Mouse (Mus musculus) MEL (cell line): ENCODE measurements around the gene Trim50. TPM values are rescaled to one million over a fixed set of nuclear protein-coding genes. Genes with fewer than 3 reads are reported as not detected.

Experiments
- DNase-seq: peaks from one replicate; pipeline ENCODE4 v3.0.0; 2011; ENCODE audit warnings: low read depth, low spot score
- H3K27ac ChIP-seq: 2 replicates; pipeline ENCODE4 v1.5.1; 2012; ENCODE audit warnings: low read depth, mild to moderate bottlenecking, control low read depth, low read length, moderate library complexity; ENCODE audit not compliant: control insufficient read depth
- H3K27me3 ChIP-seq, 2 experiments: fragments of 150-350 bp in 1 of 2; sonication (generic) in 1 of 2; 2 replicates each; pipeline ENCODE4 v1.6.1; 2012; ENCODE audit warnings: low read length in 2 of 2, mild to moderate bottlenecking in 2 of 2, improper control_type of control experiment in 1 of 2, moderate library complexity in 1 of 2; ENCODE audit not compliant: insufficient read depth in 2 of 2, control insufficient read depth in 1 of 2
- H3K36me3 ChIP-seq, 2 experiments: 2 replicates each; pipeline ENCODE4 v1.6.1; 2012 to 2014; ENCODE audit warnings: low read length in 2 of 2, improper control_type of control experiment in 1 of 2, inconsistent platforms in 1 of 2, mild to moderate bottlenecking in 1 of 2; ENCODE audit not compliant: insufficient read depth in 2 of 2, control insufficient read depth in 1 of 2
- H3K4me1 ChIP-seq, 2 experiments: fragments of 150-350 bp in 1 of 2; sonication (generic) in 1 of 2; 2 replicates each; pipeline ENCODE4 v1.6.1; 2012; ENCODE audit warnings: low read length in 2 of 2, improper control_type of control experiment in 1 of 2, mild to moderate bottlenecking in 1 of 2; ENCODE audit not compliant: insufficient read depth in 2 of 2, control insufficient read depth in 1 of 2
- H3K4me3 ChIP-seq, 2 experiments: fragments of 150-350 bp in 1 of 2; sonication (generic) in 1 of 2; 2 replicates each; pipeline ENCODE4 v1.5.1; 2012; ENCODE audit warnings: low read depth in 2 of 2, low read length in 2 of 2, mild to moderate bottlenecking in 2 of 2, moderate library complexity in 2 of 2, control low read depth in 1 of 2, improper control_type of control experiment in 1 of 2; ENCODE audit not compliant: control insufficient read depth in 1 of 2, insufficient read depth in 1 of 2
- H3K79me2 ChIP-seq: 2 replicates; pipeline ENCODE4 v1.6.1; 2012; ENCODE audit warnings: mild to moderate bottlenecking, low read length, moderate library complexity; ENCODE audit not compliant: control insufficient read depth, poor library complexity, insufficient read depth
- H3K9ac ChIP-seq: 2 replicates; pipeline ENCODE4 v1.6.1; 2012; ENCODE audit warnings: low read depth, mild to moderate bottlenecking, control low read depth, low read length, moderate library complexity; ENCODE audit not compliant: control insufficient read depth, poor library complexity, severe bottlenecking
- H3K9me3 ChIP-seq: fragments of 150-350 bp; sonication (generic); replicated peaks from 2 replicates; pipeline ENCODE4 v1.6.1; 2012; ENCODE audit warnings: mild to moderate bottlenecking, low read length, improper control_type of control experiment, moderate library complexity; ENCODE audit not compliant: insufficient read depth
- BHLHE40 ChIP-seq: IDR thresholded peaks from 2 replicates; pipeline ENCODE4 v1.6.1; 2012; ENCODE audit warnings: low read depth, mild to moderate bottlenecking, inconsistent platforms, low read length, improper control_type of control experiment, borderline replicate concordance
- CHD2 ChIP-seq: IDR thresholded peaks from 2 replicates; pipeline ENCODE4 v1.6.1; 2011; ENCODE audit warnings: low read length, improper control_type of control experiment
- EP300 ChIP-seq, 2 experiments: IDR thresholded peaks; 2 replicates each; pipeline ENCODE4 v1.6.1; 2011; ENCODE audit warnings: improper control_type of control experiment in 2 of 2, low read length in 2 of 2, low read depth in 1 of 2, mild to moderate bottlenecking in 1 of 2
- GATA1 ChIP-seq: IDR thresholded peaks from 2 replicates; pipeline ENCODE4 v1.6.1; 2011; ENCODE audit warnings: low read depth, low read length, improper control_type of control experiment
- HCFC1 ChIP-seq: IDR thresholded peaks from 2 replicates; pipeline ENCODE4 v1.6.1; 2012; ENCODE audit warnings: low read depth, mild to moderate bottlenecking, inconsistent platforms, low read length, improper control_type of control experiment, moderate library complexity
- JUND ChIP-seq: IDR thresholded peaks from 2 replicates; pipeline ENCODE4 v1.6.1; 2011; ENCODE audit warnings: low read depth, mild to moderate bottlenecking, improper control_type of control experiment, low read length
- KAT2A ChIP-seq: conservative IDR thresholded peaks from 2 replicates; pipeline ENCODE4 v1.6.1; 2012; ENCODE audit warnings: low read depth, low read length, improper control_type of control experiment, inconsistent platforms
- MAFK ChIP-seq: IDR thresholded peaks from 2 replicates; pipeline ENCODE4 v1.6.1; 2011; ENCODE audit warnings: low read depth, mild to moderate bottlenecking, low read length, improper control_type of control experiment, borderline replicate concordance
- MAZ ChIP-seq: IDR thresholded peaks from 2 replicates; pipeline ENCODE4 v1.6.1; 2012; ENCODE audit warnings: low read depth, mild to moderate bottlenecking, inconsistent platforms, low read length, improper control_type of control experiment
- MEF2A ChIP-seq: IDR thresholded peaks from 2 replicates; pipeline ENCODE4 v1.6.1; 2014; ENCODE audit warnings: low read depth, mild to moderate bottlenecking, inconsistent platforms, low read length, improper control_type of control experiment; ENCODE audit not compliant: poor library complexity, insufficient replicate concordance, severe bottlenecking; ENCODE audit errors: extremely low read depth
- MXI1 ChIP-seq: IDR thresholded peaks from 2 replicates; pipeline ENCODE4 v1.6.1; 2011; ENCODE audit warnings: mild to moderate bottlenecking, low read depth, low read length, improper control_type of control experiment
- MYB ChIP-seq: IDR thresholded peaks from 2 replicates; pipeline ENCODE4 v1.6.1; 2011; ENCODE audit warnings: mild to moderate bottlenecking, low read depth, low read length, improper control_type of control experiment
- MYC ChIP-seq: IDR thresholded peaks from 2 replicates; pipeline ENCODE4 v1.6.1; 2011; ENCODE audit warnings: low read depth, mild to moderate bottlenecking, low read length, improper control_type of control experiment, moderate library complexity
- NELFE ChIP-seq: IDR thresholded peaks from 2 replicates; pipeline ENCODE4 v1.6.1; 2011; ENCODE audit warnings: low read depth, low read length, improper control_type of control experiment
- POLR2A ChIP-seq, 2 experiments: IDR thresholded peaks; 2 replicates each; pipeline ENCODE4 v1.6.1; 2011 to 2012; ENCODE audit warnings: low read length in 2 of 2, mild to moderate bottlenecking in 2 of 2, control low read depth in 1 of 2, improper control_type of control experiment in 1 of 2, low read depth in 1 of 2, moderate library complexity in 1 of 2; ENCODE audit not compliant: control insufficient read depth in 1 of 2, insufficient read depth in 1 of 2, poor library complexity in 1 of 2
- POLR2AphosphoS2 ChIP-seq: IDR thresholded peaks from 2 replicates; pipeline ENCODE4 v1.6.1; 2011; ENCODE audit warnings: low read length, improper control_type of control experiment
- POLR2AphosphoS5 ChIP-seq: IDR thresholded peaks from 2 replicates; pipeline ENCODE4 v1.6.1; 2012; ENCODE audit warnings: low read depth, borderline replicate concordance, mild to moderate bottlenecking, inconsistent platforms, low read length, moderate library complexity, mixed read lengths
- RCOR1 ChIP-seq: IDR thresholded peaks from 2 replicates; pipeline ENCODE4 v1.6.1; 2012; ENCODE audit warnings: low read depth, mild to moderate bottlenecking, inconsistent platforms, low read length, improper control_type of control experiment
- TCF12 ChIP-seq: IDR thresholded peaks from 2 replicates; pipeline ENCODE4 v1.6.1; 2014; ENCODE audit warnings: low read depth, mild to moderate bottlenecking, inconsistent platforms, low read length, improper control_type of control experiment, moderate library complexity
- UBTF ChIP-seq: IDR thresholded peaks from 2 replicates; pipeline ENCODE4 v1.6.1; 2012; ENCODE audit warnings: low read depth, mild to moderate bottlenecking, inconsistent platforms, low read length, improper control_type of control experiment, moderate library complexity, borderline replicate concordance; ENCODE audit not compliant: insufficient read depth
- USF1 ChIP-seq: IDR thresholded peaks from 2 replicates; pipeline ENCODE4 v1.6.1; 2014; ENCODE audit warnings: low read depth, mild to moderate bottlenecking, inconsistent platforms, low read length, improper control_type of control experiment, moderate library complexity
- USF2 ChIP-seq, 2 experiments: IDR thresholded peaks; 2 replicates each; pipeline ENCODE4 v1.6.1; 2011 to 2012; ENCODE audit warnings: improper control_type of control experiment in 2 of 2, low read length in 2 of 2, borderline replicate concordance in 1 of 2, inconsistent platforms in 1 of 2, low read depth in 1 of 2, mild to moderate bottlenecking in 1 of 2; ENCODE audit not compliant: insufficient read depth in 1 of 2
- ZKSCAN1 ChIP-seq: IDR thresholded peaks from 2 replicates; pipeline ENCODE4 v1.6.1; 2012; ENCODE audit warnings: low read depth, mild to moderate bottlenecking, inconsistent platforms, low read length, improper control_type of control experiment, moderate library complexity
- ZNF384 ChIP-seq: IDR thresholded peaks from 2 replicates; pipeline ENCODE4 v1.6.1; 2012; ENCODE audit warnings: low read depth, mild to moderate bottlenecking, inconsistent platforms, low read length, improper control_type of control experiment
- polyA plus RNA-seq, 2 experiments: library from polyadenylated mRNA; stranded (reverse) in 1 of 2; unstranded in 1 of 2; fragments of >175 nt in 1 of 2; fragments of >200 nt in 1 of 2; gene quantifications; 2 replicates each; pipeline versions ENCODE4 v1.2.1 to v1.2.4; 2012; ENCODE audit warnings: low replicate concordance in 2 of 2, low read depth in 1 of 2; ENCODE audit not compliant: insufficient read length in 2 of 2, insufficient read depth in 1 of 2, missing spikeins in 1 of 2
- total RNA-seq: library from RNA; depleted of rRNA; stranded (reverse); fragments of 300-350 nt; gene quantifications from 2 replicates; pipeline ENCODE4 v1.2.3, GENCODE M21; 2012

Gene Trim50
- total and polyA plus RNA-seq, 3 experiments: not detected

DNA sequence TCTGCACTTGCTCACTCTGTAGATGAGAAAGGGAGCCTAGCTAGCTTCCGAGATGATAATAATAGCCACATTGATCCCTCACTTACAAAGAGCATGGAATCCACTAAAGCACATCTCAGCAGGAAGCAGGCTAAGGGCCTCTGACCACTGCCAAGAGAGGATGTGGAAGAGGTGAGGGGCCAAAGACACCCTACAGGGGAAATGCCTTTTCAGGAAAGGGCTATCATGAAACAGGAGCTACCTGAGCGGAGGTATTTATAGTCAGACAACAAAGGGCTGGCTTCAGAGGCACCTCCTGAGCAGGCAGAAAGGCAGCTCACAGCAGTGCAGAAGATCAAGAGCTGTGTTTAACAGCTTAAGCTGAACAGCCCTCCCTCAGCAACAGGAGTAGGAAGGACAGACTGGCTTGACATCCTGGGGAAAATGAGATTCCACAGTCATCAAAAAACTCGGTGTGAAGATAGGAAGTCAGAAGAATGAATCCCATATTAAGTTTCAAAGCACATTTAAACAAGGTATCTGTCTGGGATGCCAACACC lies 26.9 kb upstream of the Trim50 start:
- no peaks in the 10 kb centered on the region for H3K4me1 ChIP-seq
- no peak overlapping the region for H3K9ac ChIP-seq
- H3K36me3 ChIP-seq: no peaks in the 10 kb centered on the region
- H3K27me3 ChIP-seq: peaks cover 18 to 27% of the 10 kb centered on the region in 2 experiments
- TF ChIP-seq POLR2A (IDR thresholded peaks at IDR 0.05; ENCODE audit: control insufficient read depth in 1 of 2, insufficient read depth in 1 of 2, low read depth in 1 of 2, low read length in 2 of 2, poor library complexity in 1 of 2) (no peak), BHLHE40 (no peak), ZKSCAN1 (no peak), POLR2AphosphoS2 (no peak), EP300 (IDR thresholded peaks at IDR 0.05; ENCODE audit: low read depth in 1 of 2, low read length in 2 of 2) (no peak), RCOR1 (no peak), ZNF384 (no peak), GATA1 (no peak), JUND (no peak), UBTF (no peak), POLR2AphosphoS5 (no peak), TCF12 (no peak), HCFC1 (no peak), MAZ (no peak), USF1 (no peak), KAT2A (no peak), MEF2A (no peak), USF2 (IDR thresholded peaks at IDR 0.05; ENCODE audit: borderline replicate concordance in 1 of 2, insufficient read depth in 1 of 2, low read depth in 1 of 2, low read length in 2 of 2) (no peak), CHD2 (no peak), MAFK (no peak)
- H3K9me3 ChIP-seq: no peaks in the 10 kb centered on the region
- H3K27ac ChIP-seq: no peak overlapping the region
- H3K79me2 ChIP-seq: no peaks in the 10 kb centered on the region
- no peak for DNase-seq
- no peak overlapping the region for H3K4me3 ChIP-seq

DNA sequence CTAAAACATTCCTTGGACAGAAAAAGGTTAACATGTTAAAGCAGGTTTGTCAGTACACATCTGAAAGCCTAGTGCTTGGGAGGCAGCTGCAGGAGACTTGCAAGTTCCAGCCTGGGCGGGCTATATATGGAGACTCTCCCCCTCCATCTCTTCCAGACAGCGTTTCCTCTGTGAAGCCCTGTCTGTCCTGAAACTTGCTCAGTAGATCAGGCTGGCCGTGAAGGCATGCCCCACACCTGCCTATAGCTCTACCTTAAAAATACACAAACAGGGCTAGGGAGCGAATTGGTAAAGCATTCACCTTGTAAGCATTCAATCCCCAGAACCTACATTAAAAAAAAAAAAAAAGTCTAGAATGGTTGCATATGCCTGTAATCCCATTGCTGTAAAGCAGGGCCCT lies 23.6 kb upstream of the Trim50 start:
- H3K27me3 ChIP-seq: peaks cover 14 to 26% of the 10 kb centered on the region in 2 experiments
- H3K79me2 ChIP-seq: no peaks in the 10 kb centered on the region
- DNase-seq: no peak
- no peaks in the 10 kb centered on the region for H3K36me3 ChIP-seq
- no peak for TF ChIP-seq MXI1
- TF ChIP-seq MAFK: no peak
- no peak for TF ChIP-seq MYC
- no peak for TF ChIP-seq MYB
- TF ChIP-seq NELFE: no peak
- TF ChIP-seq UBTF: no peak
- TF ChIP-seq CHD2: no peak
- TF ChIP-seq USF2 (IDR thresholded peaks at IDR 0.05; ENCODE audit: borderline replicate concordance in 1 of 2, insufficient read depth in 1 of 2, low read depth in 1 of 2, low read length in 2 of 2): no peak
- TF ChIP-seq JUND: no peak
- no peak overlapping the region for H3K4me3 ChIP-seq
- H3K27ac ChIP-seq: no peak overlapping the region
- no peaks in the 10 kb centered on the region for H3K9me3 ChIP-seq
- no peaks in the 10 kb centered on the region for H3K4me1 ChIP-seq
- H3K9ac ChIP-seq: no peak overlapping the region
